Mouse (Mus musculus): Measurements from ENCODE around the gene Aif1l. TPM values are rescaled to one million over a fixed set of nuclear protein-coding genes. Genes with fewer than 3 reads are reported as not detected.
A peak's percentile ranks its signal among the peaks of the same experiment; 100 is the strongest.

The Aif1l gene
- total RNA-seq, 2 experiments from 2014 or later: 14.5 to 23.7 TPM

DNA sequence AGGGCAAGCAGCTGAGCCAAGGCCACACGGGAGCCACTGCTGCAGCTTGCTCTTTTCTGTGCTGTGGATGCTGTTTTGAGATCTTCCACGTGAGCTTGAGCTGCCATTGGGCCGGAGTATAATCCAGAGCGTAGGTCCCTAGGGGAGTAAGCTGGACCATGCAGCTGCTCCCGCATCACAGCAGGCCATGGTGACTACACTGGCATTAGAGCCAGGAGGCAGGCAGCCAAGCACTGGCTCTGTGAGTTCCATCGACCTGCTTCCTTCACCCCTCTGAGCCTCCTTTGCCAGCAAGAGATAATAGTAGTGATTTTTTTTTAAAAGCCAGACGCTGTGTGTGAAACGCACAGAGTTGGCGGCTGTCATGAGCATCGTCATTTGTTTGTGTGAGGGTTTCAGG is 2.3 kb downstream of the Aif1l start:
- no peak for DNase-seq

- DNase-seq: no peak
These were observed 2.8 kb downstream of the Aif1l start for GRCm38 (mm10) chr2:31952725-31953124.

GRCm38 (mm10) chr2:31953687-31954086 is 3.7 kb downstream of the Aif1l start:
- DNase-seq: no peak

DNA sequence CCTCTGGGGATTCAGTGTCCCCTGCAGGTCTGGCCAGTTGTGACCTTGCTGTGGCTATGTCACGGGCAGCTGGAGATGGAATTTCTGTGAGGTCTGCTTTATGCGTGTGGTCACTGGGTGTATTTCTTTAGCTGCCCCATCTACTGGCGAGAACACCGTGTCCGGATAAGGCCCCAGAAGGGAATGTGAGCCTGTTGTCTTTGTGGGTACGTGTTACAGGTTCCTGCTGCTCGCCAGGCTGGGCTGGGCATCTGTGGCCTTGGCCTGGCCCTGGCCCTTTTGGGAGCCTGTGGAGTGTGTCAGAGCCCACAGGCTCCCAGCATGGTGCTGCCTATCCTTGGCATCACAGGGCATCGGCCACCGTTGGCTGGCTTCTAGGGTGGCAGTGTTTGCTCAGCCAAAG is 4.8 kb downstream of the Aif1l start:
- peak; percentile 67 to 74 for DNase-seq

- DNase-seq: no peak
These were observed 5.7 kb downstream of the Aif1l start for GRCm38 (mm10) chr2:31955686-31956085.

DNA sequence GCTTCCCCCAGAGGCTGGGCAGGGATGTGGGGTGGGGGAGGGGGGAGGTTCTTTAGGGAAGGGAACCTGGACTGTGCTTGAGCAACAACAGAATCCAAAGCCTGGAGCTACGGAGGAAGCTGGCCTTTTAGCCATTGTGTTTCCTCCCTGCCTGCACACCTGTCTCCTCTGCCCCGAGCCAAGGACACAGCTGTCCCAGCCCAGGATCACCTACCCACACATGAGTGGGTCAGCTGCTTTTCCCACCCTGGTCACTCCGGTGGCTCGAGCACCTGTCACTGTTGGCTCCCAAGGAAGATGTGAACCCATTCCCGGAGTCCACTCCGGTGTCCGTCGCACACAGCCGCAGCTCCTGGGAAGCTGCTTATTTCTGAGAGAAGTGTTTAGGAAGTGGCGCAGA is 7.3 kb downstream of the Aif1l start:
- no peak for DNase-seq

- no peak for DNase-seq
These were observed 11.0 kb downstream of the Aif1l start for GRCm38 (mm10) chr2:31960986-31961385.

GRCm38 (mm10) chr2:31961791-31962222 is 11.9 kb downstream of the Aif1l start:
- no peak for DNase-seq

DNA sequence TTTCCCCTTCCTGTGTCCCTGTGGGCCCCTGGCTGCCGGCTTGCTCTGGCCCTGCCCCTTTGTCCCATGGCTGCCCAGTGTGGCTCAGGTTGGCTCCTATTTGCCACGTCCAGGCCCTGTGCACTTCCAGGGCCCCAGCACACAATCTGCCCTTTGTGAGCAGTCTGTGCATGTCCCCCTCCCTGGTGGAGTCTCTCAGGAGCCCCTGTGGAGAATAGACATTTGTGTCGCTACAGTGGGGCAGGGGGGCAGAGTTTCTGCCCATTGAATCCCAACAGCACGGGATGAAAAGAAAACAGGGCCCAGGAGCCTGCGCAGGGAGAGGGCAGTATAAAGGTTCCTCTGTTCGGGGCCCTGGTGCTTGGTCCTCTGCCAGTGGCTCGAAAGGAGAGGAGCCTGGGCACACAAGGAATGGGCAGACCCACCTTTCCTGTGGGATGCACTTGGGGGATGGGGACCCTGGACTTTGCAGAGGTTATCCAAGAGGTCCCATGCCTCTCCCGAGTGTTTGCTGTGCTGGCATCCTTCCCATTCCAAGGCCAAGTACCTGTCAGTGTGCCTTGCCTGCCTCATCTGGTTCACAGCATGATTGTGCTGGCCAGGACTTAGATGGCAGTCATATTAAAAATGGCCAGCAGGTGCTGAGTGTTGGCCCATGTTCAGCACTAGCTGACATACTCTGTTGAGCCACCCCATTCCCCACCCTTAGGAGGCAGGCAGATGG is 12.7 kb downstream of the Aif1l start:
- DNase-seq: no peak

- DNase-seq: no peak
These were observed 13.6 kb downstream of the Aif1l start for GRCm38 (mm10) chr2:31963491-31963890.

DNA sequence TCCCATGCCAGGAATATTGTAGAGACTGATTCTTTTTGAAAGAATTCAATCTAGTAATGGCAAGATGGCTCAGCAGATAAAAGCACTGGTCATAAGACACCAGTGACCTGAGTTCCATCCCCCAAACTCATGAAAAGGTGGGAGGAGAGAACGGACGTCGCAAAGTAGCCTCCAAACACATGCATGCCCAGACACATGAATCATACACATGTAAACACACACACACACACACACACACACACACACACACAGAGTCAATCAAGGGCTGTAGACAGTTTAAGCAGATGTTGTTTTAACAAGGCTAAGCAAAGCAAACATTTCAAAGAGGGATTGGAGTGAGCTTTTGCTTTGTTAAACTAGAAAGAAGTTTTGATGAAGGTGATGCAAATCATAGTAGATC is 14.3 kb downstream of the Aif1l start:
- no peak for DNase-seq

GRCm38 (mm10) chr2:31965110-31965509 is 15.2 kb downstream of the Aif1l start:
- DNase-seq: peak; percentile 61 to 63

GRCm38 (mm10) chr2:31966801-31967200 is 16.9 kb downstream of the Aif1l start:
- no peak for DNase-seq

- no peak for DNase-seq
These were observed 22.6 kb downstream of the Aif1l start for GRCm38 (mm10) chr2:31972589-31972988.

DNA sequence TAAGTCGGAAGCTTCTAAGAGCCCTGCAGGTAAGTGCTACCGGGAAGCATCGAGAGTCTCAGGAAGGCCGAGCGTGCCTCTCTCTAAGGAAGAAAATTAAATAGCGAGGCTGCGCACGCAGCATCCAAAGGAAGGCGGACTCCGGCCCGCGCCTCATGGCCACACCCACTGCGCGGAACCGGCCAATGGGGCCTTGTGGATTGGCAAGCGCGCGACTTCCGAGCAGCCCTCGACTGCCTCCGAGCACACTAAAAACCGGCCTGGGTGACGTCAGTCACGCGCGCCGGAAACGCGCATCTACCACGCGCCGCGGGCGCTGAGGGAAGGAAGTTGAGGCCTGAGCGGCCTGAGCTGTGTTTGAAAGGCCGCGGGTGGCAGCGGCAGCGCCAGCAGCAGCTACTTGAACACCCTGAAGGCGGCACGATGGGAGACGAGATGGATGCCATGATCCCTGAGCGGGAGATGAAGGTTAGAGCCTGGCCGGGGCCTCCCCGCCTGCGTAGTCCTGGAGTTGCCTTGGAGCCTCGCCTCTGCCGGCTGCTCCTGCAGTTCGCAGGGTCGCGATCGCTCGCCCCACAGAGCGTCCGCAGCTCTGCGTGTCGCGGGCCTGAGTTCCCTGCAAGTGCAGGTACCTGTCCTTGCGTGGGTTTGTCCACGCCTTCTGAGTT is 24.3 kb downstream of the Aif1l start, which contains the start of gene Nup214:
Nup214 (plus strand) TSS at position 296 of the 668 bp plus-strand sequence.
- DNase-seq: peak; percentile 99 to 100

DNA sequence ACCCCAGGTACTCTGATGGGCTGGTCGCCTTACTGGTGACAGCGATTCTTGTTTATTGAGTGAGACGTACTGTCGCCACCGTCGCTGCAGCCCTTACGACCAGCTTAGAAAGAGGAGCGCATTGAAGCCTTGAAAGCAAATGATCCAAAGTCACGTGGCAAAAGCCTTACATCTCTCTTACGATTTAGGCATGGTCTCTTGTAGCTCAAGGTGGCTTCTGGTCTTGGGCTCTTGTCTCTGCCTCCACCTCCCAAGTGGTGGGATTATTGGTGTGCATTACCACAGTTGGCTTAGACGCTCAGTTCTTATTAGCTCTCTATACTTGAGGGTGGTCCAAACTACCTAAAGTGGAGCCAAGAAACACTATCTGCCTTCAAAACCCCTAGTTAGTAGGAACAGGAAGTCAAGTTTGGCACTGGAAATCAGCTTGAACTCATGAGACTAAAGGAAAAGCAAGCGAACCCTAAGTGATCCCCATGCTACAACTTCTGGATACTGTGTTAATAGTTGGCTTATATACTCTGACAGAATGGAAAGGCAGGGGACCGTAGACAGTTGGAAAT is 25.0 kb downstream of the Aif1l start:
- DNase-seq: no peak

GRCm38 (mm10) chr2:31987774-31988173 is 37.8 kb downstream of the Aif1l start:
- DNase-seq: no peak

DNA sequence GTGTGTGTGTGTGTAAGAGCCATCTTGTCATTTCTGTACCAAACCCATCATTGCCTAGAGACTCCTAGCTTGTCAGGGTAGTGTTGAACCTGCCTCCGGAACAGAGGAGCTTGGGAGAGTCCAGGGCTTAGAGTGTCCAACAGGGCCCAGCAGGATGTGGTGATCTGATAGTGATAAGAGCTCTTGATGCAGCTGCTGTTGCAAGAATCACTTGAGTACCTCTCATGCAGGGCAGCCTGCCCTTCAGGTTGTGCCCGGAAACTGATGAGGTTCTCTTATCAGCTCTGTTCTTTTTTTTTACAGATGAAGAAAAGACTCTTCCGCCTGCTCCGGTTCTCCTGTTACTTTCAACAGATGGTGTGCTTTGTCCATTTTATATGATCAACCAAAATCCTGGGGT is 41.0 kb downstream of the Aif1l start:
- DNase-seq: no peak

DNA sequence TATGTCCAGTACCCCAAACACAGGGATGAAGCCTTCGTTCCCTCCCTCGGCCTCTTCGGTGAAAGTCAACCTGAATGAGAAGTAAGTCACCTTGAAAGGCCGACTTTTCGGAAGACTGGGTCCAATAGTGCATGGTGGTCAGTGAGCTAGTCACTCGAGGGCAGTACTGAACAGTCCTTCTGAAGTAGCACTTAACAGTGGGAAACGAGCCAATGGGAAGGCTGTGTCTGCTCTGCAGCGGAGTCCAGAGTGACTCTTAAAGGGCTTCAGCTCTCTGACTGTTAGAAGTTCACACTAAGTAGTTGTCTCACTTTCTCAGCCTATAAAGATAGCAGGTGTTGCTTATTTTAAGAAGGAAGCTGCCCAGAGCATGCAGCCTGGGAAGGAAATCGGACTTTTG is 45.0 kb downstream of the Aif1l start:
- no peak for DNase-seq

- DNase-seq: no peak
These were observed 46.1 kb downstream of the Aif1l start for GRCm38 (mm10) chr2:31996060-31996459.

DNA sequence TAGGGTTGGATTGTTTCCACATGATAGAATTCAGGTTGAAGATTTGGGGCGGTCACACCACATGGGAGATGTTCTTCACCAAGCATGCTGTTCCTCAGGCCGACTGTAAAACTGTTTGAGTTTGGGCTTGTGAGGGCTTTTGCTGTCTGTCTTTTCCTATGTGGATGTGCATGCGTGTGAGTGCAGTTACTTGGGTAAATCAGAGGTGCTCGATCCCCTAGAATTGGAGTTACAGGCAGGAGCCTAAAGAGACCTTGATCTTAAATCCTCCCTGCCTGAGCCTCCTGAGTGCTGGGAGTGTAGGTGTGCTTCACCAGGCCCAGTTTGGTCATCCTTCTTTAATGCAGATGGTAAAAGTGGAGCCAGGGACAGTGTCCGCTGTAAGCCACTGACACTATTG is 47.6 kb downstream of the Aif1l start:
- DNase-seq: no peak

GRCm38 (mm10) chr2:31998443-31998842 is 48.5 kb downstream of the Aif1l start:
- DNase-seq: no peak

GRCm38 (mm10) chr2:32008311-32008710 is 58.4 kb downstream of the Aif1l start:
- DNase-seq: no peak
